17 mouse cellular contexts compared by ENCODE assay signal in the genomic region with DNA sequence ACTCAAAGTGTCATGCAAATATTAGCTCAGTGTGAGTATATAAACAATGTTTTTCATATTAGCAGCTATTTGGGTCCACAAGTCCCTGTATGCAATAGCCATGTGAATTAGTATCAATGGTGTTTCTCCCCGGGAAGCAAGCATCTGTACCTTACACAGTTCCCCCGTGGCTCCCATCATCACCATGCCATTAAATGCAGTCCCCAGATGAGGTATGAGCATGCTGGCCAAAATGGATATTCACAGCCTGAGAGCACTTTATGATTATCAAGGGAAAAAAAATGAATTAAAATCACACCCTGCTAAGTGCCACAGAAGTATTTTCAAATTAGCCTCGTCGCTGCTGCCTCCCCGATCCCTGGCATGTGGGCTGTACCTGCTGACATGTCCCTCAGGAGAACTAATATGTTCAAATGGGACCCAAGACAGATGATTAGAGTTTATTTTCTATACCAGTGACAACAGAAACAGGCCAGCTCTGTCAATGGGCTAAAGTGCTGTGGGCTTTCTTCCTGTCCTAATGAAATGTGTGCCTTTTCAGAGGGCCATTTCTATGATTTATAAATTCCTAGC.
"Had no signal": no experiment of that assay in that cellular context is flagged by ENCODE, and none has a peak within 500 bp of the region (broad histone marks: within the 10 kb centered on the region; RNA-seq: fewer than 3 reads in every experiment).

No protein-coding gene starts in this region.

- H3K4me3 ChIP-seq: liver, embryonic 13.5 days; liver, embryonic 15.5 days; midbrain, embryonic 10.5 days; midbrain, embryonic 12.5 days; myocyte; stomach, embryonic 15.5 days had no signal

- DNase-seq: liver, embryonic 13.5 days; liver, postnatal 0 days; lung, embryonic 14.5 days; lung, postnatal 10 days; lung, postnatal 4 days; midbrain, embryonic 14.5 days; right cerebral cortex, postnatal 14 days; thymus, adult 2 months; thymus, postnatal 25 days; thymus, postnatal 4 days had no signal

- H3K27ac ChIP-seq: liver, embryonic 13.5 days; liver, embryonic 15.5 days; midbrain, embryonic 10.5 days; midbrain, embryonic 12.5 days; stomach, embryonic 15.5 days; stomach, postnatal 0 days had no signal

- H3K36me3 ChIP-seq: liver, embryonic 13.5 days; liver, embryonic 15.5 days; midbrain, embryonic 10.5 days; midbrain, embryonic 12.5 days; stomach, embryonic 15.5 days had no signal

- H3K9me3 ChIP-seq: liver, embryonic 13.5 days; liver, embryonic 15.5 days; midbrain, embryonic 10.5 days; midbrain, embryonic 12.5 days; stomach, embryonic 15.5 days had no signal

- H3K27me3 ChIP-seq: liver, embryonic 13.5 days; liver, embryonic 15.5 days; midbrain, embryonic 12.5 days; stomach, embryonic 15.5 days had no signal

- H3K9ac ChIP-seq: liver, embryonic 13.5 days; liver, embryonic 15.5 days; liver, postnatal 0 days; lung, embryonic 14.5 days; midbrain, embryonic 12.5 days; stomach, embryonic 15.5 days had no signal

- H3K4me2 ChIP-seq: liver, embryonic 13.5 days; liver, embryonic 15.5 days; lung, embryonic 14.5 days; midbrain, embryonic 12.5 days; stomach, embryonic 15.5 days had no signal

- ATAC-seq: liver, postnatal 0 days; midbrain, embryonic 16.5 days had no signal

- H3K4me1 ChIP-seq: liver, embryonic 13.5 days; liver, embryonic 15.5 days; midbrain, embryonic 12.5 days; stomach, embryonic 15.5 days had no signal
